Mouse (Mus musculus) WW6 (cell line): ENCODE data around the gene Khdc4.

Source experiments
- DNase-seq: peaks from one replicate; pipeline ENCODE4 v3.0.0-alpha.2; 2013; ENCODE audit warnings: low read depth, low spot score

Gene Khdc4

GRCm38 (mm10) chr3:88719098-88719497 lies 33.5 kb downstream of the Khdc4 start:
- DNase-seq = no peak

- DNase-seq = no peak
Observed at GRCm38 (mm10) chr3:88736556-88736955, 51.0 kb downstream of the Khdc4 start.

GRCm38 (mm10) chr3:88738641-88739040 lies 53.0 kb downstream of the Khdc4 start:
- DNase-seq = no peak

GRCm38 (mm10) chr3:88740147-88740546 lies 54.5 kb downstream of the Khdc4 start:
- no peak for DNase-seq

GRCm38 (mm10) chr3:88745534-88745933 lies 59.9 kb downstream of the Khdc4 start:
- no peak for DNase-seq

- DNase-seq = no peak
Observed at GRCm38 (mm10) chr3:88746139-88746870, 60.7 kb downstream of the Khdc4 start.

- DNase-seq = no peak
Observed at GRCm38 (mm10) chr3:88746871-88747231, 61.2 kb downstream of the Khdc4 start.

GRCm38 (mm10) chr3:88754283-88754682 lies 68.7 kb downstream of the Khdc4 start:
- no peak for DNase-seq

- no peak for DNase-seq
Observed at GRCm38 (mm10) chr3:88755541-88755940, 69.9 kb downstream of the Khdc4 start.

GRCm38 (mm10) chr3:88756276-88756675 lies 70.7 kb downstream of the Khdc4 start:
- DNase-seq = no peak

- DNase-seq = no peak
Observed at GRCm38 (mm10) chr3:88758045-88758500, 72.5 kb downstream of the Khdc4 start.

GRCm38 (mm10) chr3:88761619-88762018 lies 76.0 kb downstream of the Khdc4 start:
- no peak for DNase-seq

- DNase-seq = no peak
Observed at GRCm38 (mm10) chr3:88762401-88762831, 76.8 kb downstream of the Khdc4 start.
